Mouse (Mus musculus) gastrocnemius, adult 2 months (tissue): ENCODE data around the gene Ttc12. TPM values are rescaled to one million over a fixed set of nuclear protein-coding genes. Genes with fewer than 3 reads are reported as not detected.
A peak's percentile ranks its signal among the peaks of the same experiment; 100 is the strongest.

ENCODE experiments used
- DNase-seq: peaks from one replicate; pipeline ENCODE4 v3.0.0; 2022
- H3K27ac ChIP-seq: fragments of 200-600 bp; 2 replicates; pipeline ENCODE4 v1.8.1; 2022; ENCODE audit warnings: mild to moderate bottlenecking
- H3K4me3 ChIP-seq: fragments of 200-600 bp; 2 replicates; pipeline ENCODE4 v1.8.1; 2022; ENCODE audit warnings: mild to moderate bottlenecking, moderate library complexity
- CTCF ChIP-seq: fragments of 200-600 bp; IDR thresholded peaks from 2 replicates; pipeline ENCODE4 v1.8.1; 2022; ENCODE audit warnings: antibody characterized with exemption, mild to moderate bottlenecking, moderate library complexity
- intact Hi-C: fragments of 180-260 bp; cut with DNase I; formaldehyde crosslinking; loops from one replicate; pipeline ENCODE4 v1.15.1; 2025
- total RNA-seq, 2 experiments: library from RNA; stranded (reverse); gene quantifications; 2 replicates each; pipeline ENCODE4 v1.2.3; 2021

The Ttc12 gene
- total RNA-seq, 2 experiments from 2014 or later: 0.89 to 0.97 TPM

GRCm38 (mm10) chr9:49486805-49487656 lies 1.0 kb upstream of the Ttc12 start:
- no peak for DNase-seq
- TF ChIP-seq CTCF: no peak
- H3K4me3 ChIP-seq: no peak overlapping the region
- intact Hi-C loops: loop anchor here (1.0 kb wide), 1 partner anchor 406 kb away; the partner anchor contains the start of gene Tmprss5
- peak overlapping the region; percentile 81; the same call in 1 of the 2 replicates for H3K27ac ChIP-seq

- no peak for DNase-seq
- intact Hi-C loops: no loop called here
- Histone ChIP-seq H3K27ac (peak overlapping the region; percentile 81), H3K4me3 (peak overlapping the region; percentile 87)
- peak; percentile 66 for TF ChIP-seq CTCF
Observed at GRCm38 (mm10) chr9:49485250-49485891, 654 bp downstream of the Ttc12 start.

- Histone ChIP-seq H3K27ac (no peak overlapping the region), H3K4me3 (no peak overlapping the region)
- no peak for TF ChIP-seq CTCF
- intact Hi-C loops: no loop called here
- no peak for DNase-seq
Observed at GRCm38 (mm10) chr9:49483316-49483715, 2.7 kb downstream of the Ttc12 start.

- TF ChIP-seq CTCF: no peak
- H3K4me3 ChIP-seq: no peak overlapping the region
- H3K27ac ChIP-seq: no peak overlapping the region
- intact Hi-C loops: no loop called here
- no peak for DNase-seq
Observed at GRCm38 (mm10) chr9:49472126-49472525, 13.9 kb downstream of the Ttc12 start.

- Histone ChIP-seq H3K27ac (no peak overlapping the region), H3K4me3 (no peak overlapping the region)
- no peak for TF ChIP-seq CTCF
- intact Hi-C loops: no loop called here
- no peak for DNase-seq
Observed at GRCm38 (mm10) chr9:49470946-49471345, 15.1 kb downstream of the Ttc12 start.

GRCm38 (mm10) chr9:49470006-49470405 lies 16.0 kb downstream of the Ttc12 start:
- Histone ChIP-seq H3K4me3 (no peak overlapping the region), H3K27ac (no peak overlapping the region)
- no peak for TF ChIP-seq CTCF
- intact Hi-C loops: no loop called here
- DNase-seq: no peak

GRCm38 (mm10) chr9:49456136-49456535 lies 29.9 kb downstream of the Ttc12 start:
- no peak for TF ChIP-seq CTCF
- DNase-seq: no peak
- intact Hi-C loops: no loop called here

GRCm38 (mm10) chr9:49452396-49452795 lies 33.6 kb downstream of the Ttc12 start:
- no peak for DNase-seq
- Histone ChIP-seq H3K27ac (no peak overlapping the region), H3K4me3 (no peak overlapping the region)
- intact Hi-C loops: no loop called here
- TF ChIP-seq CTCF: no peak

More at GRCm38 (mm10) chr9:49456136-49456535, 29.9 kb downstream of the Ttc12 start:
- no peak overlapping the region for H3K27ac ChIP-seq
- H3K4me3 ChIP-seq: no peak overlapping the region

GRCm38 (mm10) chr9:49450491-49450890 lies 35.5 kb downstream of the Ttc12 start:
- H3K4me3 ChIP-seq: no peak overlapping the region
- no peak overlapping the region for H3K27ac ChIP-seq
- intact Hi-C loops: no loop called here
- no peak for DNase-seq
- no peak for TF ChIP-seq CTCF

GRCm38 (mm10) chr9:49442621-49443020 lies 43.4 kb downstream of the Ttc12 start:
- Histone ChIP-seq H3K4me3 (no peak overlapping the region), H3K27ac (no peak overlapping the region)
- intact Hi-C loops: no loop called here
- no peak for DNase-seq
- TF ChIP-seq CTCF: no peak

- DNase-seq: no peak
- Histone ChIP-seq H3K27ac (no peak overlapping the region), H3K4me3 (no peak overlapping the region)
- TF ChIP-seq CTCF: no peak
- intact Hi-C loops: no loop called here
Observed at GRCm38 (mm10) chr9:49427478-49427877, 58.5 kb downstream of the Ttc12 start.

- no peak for TF ChIP-seq CTCF
- H3K27ac ChIP-seq: no peak within 1 kb of the TSS
- intact Hi-C loops: no loop called here
- DNase-seq: no peak
- no peak within 1 kb of the TSS for H3K4me3 ChIP-seq
Observed at GRCm38 (mm10) chr9:49426921-49427320, 59.1 kb downstream of the Ttc12 start, which contains the start of gene Ankk1. Gene Ankk1, minus strand, starts transcription at chr9:49427021.

GRCm38 (mm10) chr9:49425585-49425984 lies 60.4 kb downstream of the Ttc12 start:
- no peak overlapping the region for H3K4me3 ChIP-seq
- no peak for TF ChIP-seq CTCF
- intact Hi-C loops: no loop called here
- DNase-seq: no peak
- H3K27ac ChIP-seq: no peak overlapping the region
